Mouse (Mus musculus) embryo, embryonic 11.5 days (tissue): ENCODE measurements at regions not wholly inside any gene's neighbourhood (a gene's known extent, or its start where the extent isn't known, plus 50 kb on each side); places are given as distances from the start of the nearest gene placed in this dataset.

Experiments
- DNase-seq: peaks from one replicate; pipeline ENCODE4 v3.0.0-alpha.2; 2012; ENCODE audit warnings: low read depth, low spot score

DNA sequence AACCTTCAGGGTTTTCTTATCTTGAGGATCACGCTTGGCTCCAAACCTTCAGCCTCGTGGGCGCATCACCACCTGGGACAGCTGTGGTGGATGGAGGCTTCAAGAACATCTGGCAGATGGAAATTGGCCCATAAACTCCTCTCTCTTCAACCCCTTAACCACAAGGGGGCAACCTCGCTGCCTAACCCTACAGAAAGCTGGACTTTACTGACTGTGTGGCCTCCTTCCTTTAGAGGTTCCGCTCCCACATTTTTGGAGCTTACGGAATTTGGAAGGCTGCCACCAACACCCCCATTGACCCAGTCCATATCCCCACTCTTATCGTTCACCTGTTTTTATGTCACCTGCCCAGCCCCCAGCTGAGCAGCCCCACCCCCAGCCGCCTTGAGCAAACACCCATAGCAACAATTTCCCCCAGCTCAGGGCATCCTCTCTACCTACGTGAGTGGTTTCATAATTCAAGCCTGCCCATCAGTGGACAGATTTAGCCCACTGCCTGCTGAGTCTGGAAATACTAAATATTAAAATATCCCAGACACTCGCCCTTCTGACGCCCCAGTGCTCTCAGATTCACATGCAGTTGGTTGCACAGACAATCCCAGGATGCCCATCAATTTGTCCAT lies 167.0 kb upstream of the Slc22a22 start:
- peak; percentile 30 for DNase-seq

DNA sequence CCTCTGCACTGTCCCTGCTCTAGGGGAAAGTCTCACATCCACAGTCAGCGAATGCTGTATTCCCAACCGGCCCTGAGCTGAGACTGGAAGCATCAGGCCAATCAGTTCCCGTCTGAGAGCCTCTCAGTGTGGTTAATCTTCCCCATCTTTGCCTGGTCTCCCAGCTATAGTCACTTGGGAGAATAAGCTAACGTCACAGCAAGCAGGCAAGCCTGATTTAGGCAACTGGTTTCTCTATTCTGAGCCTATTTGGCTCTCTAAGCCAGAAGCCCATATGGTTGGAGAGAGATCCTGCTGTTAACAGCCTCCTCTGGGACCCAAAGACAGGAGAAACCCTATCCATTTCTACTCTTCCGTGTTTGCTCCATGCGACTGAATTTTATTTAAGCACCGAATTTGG lies 161.7 kb upstream of the Slc22a22 start:
- no peak for DNase-seq

DNA sequence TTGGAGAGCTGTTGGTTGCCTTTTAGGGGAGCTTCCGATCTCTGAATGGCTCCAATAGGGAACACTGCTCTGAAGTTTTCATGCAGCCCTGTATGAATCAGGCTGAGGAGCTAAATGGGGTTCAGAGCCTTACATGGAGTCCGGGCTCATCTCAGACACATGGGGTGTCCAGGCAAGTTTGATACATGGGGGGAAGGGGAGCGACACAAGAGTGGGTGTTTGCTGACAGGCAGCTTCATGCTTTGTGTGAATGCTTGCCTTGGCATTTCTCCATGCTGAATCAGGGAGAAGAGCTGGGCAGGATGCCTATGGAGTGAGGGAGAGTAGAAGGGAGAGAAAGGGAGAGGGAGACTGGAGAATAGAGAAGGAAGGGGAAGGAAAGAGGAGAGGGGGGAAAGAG lies 155.6 kb upstream of the Slc22a22 start:
- no peak for DNase-seq

DNA sequence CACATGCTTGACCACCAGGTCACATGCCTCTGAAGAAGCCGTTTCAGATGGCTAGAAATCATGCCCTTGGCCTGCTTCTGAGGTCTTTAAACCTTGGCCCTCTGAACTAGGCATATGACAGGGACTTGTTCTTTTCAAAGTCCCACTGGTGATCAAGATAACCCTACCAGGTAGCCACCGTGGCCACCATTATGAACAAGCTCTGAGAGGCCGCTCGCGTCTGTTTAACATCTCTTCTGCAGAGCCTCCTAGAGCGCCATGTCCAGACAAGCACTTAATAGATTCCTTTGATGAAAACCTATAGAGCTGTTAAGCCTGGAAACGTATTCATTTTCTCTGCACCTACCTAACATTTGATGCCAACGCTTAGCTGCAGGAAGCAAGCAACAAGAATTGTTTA lies 155.1 kb upstream of the Slc22a22 start:
- no peak for DNase-seq

DNA sequence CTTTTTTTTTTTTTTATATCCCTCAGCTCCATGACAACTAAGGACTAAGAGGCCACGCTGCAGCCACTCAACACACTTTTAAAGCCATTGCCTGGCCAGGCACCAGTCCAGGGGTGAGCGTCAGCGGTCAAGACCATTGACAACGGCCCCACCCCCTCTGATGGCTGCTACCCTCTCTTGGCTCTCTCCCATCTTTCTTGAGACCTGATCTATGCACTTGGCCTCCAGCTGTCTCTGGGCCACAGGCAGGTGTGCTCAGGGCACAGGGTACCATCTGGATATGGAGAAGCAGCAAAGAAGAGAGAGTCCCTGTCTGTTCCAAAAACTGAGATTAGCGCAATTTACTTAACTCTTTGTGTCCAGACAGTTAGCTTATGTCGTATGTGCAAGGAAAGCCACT lies 141.0 kb upstream of the Slc22a22 start:
- no peak for DNase-seq

DNA sequence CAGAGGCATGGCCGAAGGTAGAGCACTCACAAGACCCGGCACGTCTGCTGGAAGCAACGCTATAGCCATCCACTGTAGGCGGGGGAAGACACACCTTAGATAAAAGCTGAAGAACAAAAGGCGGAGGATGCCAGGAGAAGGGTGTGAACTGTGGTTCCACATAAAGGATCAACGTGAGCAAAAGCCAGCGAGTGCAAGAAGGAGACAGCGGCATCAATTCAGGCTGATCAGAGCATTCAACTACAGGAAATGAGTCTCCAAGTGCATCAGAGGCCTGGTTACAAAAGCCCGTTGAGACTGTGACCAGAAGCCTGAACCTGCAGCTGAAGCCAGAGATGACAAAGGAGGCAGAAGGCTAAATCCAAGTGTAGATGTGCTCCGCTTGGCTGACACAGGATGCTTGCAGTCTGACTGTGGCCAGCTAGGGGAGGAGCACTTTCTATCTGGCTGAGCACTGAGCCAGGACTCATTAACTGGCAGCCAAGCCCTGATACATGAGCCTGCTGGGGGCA lies 139.5 kb upstream of the Slc22a22 start:
- DNase-seq: no peak

DNA sequence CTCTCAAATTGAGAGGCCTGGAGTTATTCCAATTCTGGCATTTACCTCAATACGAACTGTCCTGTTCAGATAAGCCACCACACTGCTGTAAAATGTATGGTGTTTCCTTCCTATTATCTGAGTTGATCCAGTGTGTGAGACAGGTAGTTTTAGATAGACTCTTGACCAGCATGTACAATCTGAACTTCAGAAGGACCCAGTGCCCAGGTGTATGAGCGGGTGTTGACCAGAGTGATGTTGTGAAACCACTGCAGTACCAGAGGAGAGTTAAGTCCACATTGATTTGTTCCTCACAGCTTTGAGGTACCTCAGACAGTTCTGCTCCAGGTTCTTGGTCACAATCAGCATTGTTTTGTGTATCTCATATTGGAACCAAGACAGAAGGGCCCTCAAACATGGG lies 132.6 kb upstream of the Slc22a22 start:
- no peak for DNase-seq

DNA sequence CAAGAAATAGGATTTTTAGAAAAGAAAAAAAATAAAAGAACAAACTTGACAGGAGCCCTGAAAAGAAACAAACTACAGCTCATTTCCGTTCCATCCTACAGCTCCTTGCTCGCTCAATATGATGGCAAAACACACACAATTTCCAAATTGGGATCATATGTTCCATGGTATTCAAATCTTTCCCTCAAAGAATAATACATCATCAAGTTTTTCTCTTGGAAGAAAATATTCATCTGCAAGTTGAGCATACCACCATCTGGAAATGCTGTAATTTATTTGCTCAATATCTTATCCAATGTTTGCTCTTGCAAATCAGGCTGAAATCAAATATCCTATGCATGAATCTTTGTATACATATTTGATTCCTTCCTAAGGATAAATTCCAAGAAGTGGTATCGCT lies 131.1 kb upstream of the Slc22a22 start:
- no peak for DNase-seq

DNA sequence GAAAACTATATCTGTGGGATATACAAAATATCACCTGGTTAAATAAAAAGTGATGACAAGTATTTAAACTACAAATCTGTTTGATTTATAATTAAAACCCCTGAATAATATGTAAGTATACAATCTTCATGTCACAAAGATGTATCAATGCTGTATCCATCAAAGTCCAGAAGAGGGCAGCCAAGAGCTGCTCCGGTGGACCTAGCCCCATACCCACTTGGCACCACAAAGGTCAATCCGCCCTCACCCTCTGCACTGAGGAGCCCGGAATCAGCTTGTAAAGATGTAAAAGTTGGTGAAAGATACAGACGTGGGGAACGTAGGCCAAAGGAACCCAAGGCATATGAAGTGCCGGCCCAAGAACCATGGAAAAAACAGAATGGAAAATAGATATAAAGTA lies 123.1 kb upstream of the Slc22a22 start:
- peak; percentile 55 for DNase-seq

DNA sequence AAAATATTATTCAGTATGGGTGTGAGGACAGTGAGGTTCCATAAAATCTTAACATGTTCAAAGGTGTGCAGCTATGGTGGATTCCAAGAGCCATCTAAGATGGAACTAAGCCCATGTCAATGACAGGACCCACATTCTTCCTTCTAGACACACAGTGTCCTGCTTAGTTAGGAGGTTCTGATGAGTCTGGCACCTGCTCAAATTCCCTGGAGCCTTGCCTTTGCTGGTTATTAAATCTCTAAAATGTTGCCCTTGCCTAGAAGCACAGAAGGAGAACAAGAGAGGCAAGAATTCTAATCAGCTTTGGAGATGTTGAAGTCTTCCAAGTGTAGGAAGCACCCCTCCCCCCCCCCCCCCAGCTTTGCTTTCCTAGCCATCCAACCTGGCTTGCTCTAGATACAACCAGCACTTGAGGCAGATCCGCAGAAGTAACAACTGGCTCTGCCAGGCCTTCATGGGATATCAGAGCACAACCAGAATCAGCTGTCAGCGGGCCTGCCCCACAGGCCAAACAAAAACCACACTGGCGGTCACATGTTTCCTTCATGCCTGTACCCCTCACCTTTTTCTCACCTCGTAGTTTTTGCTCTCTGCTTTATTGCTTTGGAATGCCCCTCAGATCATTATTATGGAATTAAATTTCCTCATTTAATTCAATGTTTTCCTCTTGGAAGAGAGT lies 116.0 kb upstream of the Slc22a22 start:
- DNase-seq: no peak

DNA sequence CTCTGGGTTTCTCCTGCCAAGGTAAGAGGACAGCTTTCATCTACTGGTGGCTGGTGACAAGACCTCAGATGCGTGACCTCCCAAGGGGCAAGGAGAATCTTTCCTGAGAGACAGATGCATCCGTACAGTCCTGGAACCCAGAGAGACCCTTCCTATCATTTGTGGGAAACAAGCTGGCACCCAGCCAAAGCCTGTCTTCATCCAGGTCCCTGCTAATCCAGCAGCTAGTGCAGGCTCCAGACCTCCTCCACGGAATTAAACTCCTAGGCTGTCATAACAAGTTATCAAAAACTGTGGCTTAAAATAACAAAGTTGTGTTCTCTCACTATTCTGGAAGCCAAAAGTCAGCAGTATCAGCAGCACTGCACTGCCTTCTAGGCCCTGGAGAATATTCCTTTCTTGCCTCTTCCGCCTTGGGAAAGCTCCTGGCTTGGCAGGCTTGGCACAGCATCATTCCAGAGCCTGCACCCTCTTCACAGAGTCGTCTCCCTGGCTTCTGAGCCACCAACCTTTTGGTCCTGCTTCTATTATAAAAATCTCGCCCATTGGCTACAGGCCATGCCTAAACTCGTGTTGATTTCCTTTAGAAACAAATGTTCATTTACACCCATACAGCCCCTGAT lies 113.3 kb upstream of the Slc22a22 start:
- DNase-seq: no peak

DNA sequence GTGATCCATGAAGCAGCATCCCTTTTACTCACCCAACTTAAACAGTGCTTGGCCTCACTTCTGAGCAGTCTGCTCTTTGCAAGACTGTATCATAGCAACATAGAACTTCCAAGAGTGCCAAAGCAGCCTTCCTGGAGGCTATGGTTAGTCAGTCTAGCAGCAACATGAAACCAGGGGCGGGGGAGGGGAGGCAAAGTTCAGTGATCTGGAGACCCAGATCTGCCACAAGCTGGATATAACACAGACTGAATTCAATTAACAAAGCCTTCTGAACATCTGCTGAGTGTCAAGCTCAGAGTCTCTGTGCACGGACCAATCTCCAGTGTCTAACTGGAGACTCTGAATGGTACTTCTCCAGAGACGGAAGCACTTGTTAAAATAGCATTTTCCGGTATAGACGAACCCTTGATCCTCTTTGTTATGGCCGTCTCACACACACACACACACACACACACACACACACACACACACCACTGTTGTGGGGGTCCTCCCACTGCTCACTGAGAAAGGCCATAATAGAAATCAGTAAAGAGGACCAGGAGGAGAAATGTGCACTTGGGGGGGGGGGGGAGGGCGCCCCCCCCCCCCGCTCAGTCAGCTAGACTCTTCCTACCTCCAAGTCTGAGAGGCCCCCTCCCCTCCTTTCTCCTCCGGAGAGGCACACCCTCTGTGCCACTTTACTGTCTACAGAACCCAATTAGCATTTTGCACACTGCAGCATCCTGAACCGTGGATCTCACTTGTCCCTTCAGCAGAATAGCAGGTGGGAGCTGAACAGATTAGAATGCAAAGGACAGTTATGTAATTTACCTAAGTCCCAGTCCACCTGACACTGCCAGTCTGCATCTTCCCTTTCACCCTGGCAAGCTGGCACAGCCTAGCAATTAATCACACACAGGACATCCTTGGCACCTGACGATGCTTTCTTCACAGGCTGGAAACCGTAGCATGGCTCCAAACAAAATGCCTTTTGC lies 112.3 kb upstream of the Slc22a22 start:
- DNase-seq: peak; percentile 39

DNA sequence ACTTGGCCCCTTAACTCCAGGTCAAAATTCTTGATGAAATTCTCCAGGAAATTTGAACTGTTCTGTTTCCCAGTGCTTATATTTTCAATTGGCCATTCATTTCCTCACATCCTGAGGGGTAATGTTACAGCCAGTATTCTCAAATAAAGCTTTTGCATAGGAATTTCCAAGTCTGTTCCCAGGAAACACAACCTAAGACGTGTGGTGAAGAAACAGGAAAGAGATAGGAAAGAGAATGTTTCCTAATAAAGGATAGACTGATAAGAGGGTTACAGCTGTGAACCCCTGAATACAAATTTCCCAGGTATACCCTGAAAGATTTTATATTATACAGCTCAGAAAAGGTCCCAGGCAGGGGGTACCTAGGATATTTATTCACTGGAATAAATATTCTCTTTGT lies 108.0 kb upstream of the Slc22a22 start:
- DNase-seq: no peak

DNA sequence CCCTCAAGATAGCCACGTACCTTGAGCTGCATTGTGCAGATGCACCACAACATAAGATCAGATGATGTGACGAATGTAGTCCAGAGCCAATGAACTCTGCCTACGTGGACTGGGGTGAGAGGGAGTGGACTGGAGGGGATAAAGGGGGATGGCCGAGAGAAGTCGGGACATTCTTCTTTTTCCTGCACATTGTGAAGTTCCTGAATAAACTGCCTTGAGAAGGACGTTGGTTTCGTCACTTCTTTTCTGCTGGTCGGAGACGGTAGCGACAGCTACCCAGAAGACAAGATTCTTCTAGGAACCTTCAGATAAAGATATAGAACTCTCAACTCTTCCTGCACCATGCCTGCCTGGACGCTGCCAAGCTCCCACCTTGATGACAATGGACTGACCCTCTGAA lies 107.1 kb upstream of the Slc22a22 start:
- DNase-seq: no peak

DNA sequence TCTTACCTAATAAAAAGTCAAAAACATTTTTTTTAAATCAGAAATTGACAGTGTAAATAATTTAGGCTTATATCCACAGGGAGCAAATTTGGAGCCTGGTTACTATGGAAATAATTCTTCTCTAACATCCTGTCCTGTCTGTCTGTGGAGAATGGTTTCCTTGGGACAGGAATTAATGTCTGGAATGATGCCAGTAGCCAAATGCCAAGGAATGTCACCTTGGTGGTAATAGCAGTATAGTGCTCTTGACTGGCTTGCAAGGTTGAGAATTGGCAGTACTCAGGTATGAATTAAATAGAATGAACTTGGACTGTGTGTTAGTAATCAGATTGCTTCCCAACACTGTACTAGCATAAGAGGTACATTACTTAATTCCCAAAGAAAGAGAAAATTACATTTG lies 103.8 kb upstream of the Slc22a22 start:
- no peak for DNase-seq

DNA sequence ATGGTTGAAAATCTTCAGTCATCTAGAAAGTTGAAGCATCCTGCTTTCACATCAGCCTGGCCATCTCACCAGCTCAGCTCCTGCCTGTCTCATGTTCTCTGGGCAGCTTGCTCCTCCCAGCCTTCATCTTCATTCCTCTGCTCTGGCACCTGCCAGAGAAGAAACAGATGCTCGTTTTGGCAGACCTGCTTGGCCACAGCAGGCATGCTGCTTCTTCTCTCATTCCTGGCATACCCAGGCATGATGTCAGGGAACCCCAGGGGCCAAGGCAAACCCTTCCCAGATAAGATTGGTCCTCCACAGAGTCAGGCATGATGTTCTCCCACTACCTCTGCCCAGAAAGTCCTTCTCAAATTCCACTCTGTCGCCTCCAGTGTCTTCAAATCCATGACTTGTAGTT lies 101.4 kb upstream of the Slc22a22 start:
- no peak for DNase-seq

DNA sequence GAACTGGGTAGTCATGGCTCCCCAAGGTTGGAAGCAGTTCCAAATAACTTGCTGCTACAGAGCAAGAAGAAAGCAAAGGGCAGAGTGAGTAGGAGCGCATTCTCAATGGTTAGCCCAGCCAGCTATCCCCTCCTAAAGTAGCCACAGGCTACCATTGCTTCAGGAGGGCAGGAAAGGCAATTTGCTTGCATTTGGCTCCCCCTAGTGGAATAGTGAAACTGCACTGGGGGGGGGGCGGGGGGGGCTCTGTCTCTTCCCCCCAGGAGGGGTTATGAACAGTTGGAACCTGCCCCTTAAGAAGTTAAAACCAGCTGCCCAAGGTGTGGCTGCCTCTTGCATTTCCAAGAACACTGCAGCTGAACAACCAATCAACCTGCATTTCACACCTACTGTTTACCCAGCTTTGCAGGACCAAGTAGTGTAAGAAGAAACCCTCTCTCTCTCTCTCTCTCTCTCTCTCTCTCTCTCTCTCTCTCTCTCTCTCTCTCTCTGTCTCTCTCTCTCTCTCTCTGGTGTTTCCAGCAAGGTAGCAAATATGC lies 96.7 kb upstream of the Slc22a22 start:
- no peak for DNase-seq

DNA sequence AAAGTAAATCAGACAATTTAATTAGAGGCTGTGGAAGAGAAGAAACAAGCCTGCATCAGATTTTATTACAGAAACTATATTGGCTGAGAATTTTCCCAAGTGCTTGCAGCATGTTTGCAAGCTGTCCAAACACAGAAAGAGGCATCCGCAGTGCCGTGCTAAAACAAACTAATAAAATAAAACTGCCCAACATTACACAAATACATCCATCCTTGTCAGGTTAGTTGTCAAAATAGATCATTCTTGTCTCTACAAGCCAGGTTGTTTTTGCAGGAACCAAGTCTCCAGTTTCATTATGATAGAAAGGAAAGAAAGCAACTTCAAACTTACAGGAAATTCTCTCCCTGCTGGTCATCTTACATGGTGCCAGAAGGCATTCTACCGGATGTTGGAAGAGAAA lies 95.0 kb upstream of the Slc22a22 start:
- DNase-seq: no peak

DNA sequence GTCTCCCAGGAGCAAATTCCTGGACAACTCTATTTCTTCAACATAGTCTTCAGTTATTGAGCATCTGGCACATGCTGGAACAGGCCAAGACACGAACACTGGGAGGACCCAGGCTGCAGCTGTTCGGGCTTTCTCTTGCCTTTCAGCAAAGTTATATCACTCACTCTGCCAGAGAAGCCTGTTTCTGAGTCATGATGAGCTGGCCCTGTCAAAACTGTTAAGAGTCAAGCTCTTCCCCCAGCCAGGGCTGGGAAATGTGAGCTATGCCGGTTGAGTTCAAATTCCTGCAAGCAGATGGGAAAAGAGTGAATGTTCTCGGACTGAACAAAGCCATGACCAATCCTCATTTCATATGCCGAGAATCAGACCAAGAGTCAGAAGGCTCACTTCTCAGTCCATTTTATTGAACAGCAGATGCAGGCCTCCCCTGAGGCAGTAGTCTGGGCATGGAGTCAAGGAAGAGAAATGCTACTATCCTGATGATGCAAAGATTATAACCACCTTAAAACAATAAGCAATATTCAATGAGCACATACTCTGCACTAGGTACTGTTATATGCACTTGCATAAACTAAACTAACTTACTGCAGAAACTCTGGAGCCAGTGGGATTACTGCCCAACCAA lies 90.7 kb upstream of the Slc22a22 start:
- no peak for DNase-seq

DNA sequence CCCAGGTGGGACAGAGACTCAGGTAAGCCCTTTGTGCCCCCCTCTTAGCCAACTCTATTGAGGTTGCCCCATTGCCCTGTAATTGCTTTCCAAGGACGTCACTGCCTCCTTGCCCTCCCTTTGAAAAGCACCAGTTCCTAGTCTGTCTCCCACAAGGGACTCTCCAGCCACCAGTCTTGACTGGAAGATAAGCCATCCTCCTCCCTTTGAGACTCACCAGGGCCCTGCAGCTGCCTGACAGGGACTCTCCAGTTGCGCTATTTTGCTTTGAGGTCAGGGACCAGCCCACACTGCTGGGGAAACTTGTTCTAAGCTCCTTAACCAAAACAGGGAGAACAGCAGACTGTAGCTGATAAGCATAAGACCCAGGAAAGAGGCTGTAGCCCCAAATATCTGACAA lies 69.7 kb upstream of the Slc22a22 start:
- no peak for DNase-seq

DNA sequence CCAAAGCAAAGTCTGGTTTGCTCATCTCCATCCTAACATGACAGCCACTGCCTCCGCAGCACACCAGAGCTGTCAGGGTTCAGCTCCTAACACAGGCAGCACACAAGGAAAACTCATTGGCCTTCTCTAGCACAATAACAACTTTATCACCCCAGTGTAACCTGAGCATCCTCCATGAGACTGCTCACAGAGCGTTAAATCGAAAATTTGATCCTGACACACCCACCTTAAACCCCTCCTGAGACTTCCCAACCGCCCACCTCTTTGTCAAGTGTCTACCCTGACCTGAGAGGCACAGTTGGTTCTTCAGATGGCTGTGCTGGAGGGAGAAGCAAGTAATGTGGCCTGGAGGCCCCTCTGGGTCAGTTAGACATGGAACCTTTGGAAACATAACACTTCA lies 67.7 kb upstream of the Slc22a22 start:
- no peak for DNase-seq
